Mouse (Mus musculus): ENCODE data around the gene Nup54. TPM values are rescaled to one million over a fixed set of nuclear protein-coding genes. Genes with fewer than 3 reads are reported as not detected.
A peak's percentile ranks its signal among the peaks of the same experiment; 100 is the strongest.

Gene Nup54
- 48.6 TPM for polyA plus RNA-seq (2021)

DNA sequence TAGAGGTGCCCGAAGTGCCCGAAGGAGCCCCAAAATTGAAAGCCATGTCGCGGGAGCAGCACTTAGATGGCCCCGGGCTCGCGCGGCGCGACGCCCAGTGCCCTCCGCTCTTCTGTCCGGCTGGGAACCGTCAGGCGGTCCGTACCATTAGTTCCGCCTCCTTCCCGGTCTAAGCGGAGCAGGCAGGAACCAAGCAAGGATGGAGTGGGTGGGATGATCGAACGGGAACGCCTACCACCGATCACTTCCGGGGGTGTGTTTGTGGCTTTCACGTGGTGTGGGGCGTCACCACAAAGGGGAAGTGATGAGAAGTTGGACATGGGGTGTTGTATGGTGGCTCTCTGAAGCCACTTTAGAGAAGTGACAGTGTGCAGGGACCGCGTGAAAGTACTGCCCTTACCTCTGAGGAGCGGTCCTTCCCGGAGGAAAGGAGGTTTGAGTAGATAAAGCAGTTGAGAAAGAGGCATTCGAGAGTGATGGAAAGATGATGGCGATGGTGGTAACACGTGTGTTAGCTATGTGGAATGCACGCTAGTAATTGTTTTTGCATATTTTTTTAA is at the start of gene Nup54:
Nup54 (minus strand) TSS at position 195 of the 560 bp plus-strand sequence.
- no peak for TF ChIP-seq CTCF (IDR thresholded peaks at IDR 0.05)
- POLR2A ChIA-PET = no interaction called here
- peak; percentile 87 for DNase-seq (ENCODE audit: low read depth, low spot score)
- CTCF ChIA-PET = no interaction called here
- no peaks in the 10 kb centered on the region for H3K27me3 ChIP-seq
- in situ Hi-C loops (cut with MboI; ENCODE audit: low pct_unique_long_range_greater_than_20kb) = no loop called here
- peak; percentile 97 for ATAC-seq

DNA sequence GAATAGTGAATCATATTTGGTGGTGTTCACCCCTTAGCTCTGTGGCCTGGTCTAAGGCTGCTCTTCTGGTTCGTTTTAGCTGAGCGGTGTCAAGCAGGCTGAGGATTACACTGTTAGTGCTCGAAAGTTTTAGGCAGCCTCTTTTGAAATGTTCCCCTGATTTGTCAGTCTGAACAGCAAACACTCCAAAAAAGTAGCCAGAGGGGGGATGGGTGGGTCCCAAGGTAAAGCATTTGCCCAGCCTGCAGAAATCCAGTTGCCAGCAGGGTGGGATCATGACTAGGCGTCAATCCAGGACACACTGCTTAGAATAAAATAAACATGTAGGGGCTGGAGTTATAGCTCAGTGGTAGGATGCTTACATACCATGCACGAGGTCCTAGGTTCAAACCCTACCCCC is 37.8 kb upstream of the Nup54 start:
- TF ChIP-seq CTCF (IDR thresholded peaks at IDR 0.05) = no peak
- no peaks in the 10 kb centered on the region for H3K27me3 ChIP-seq
- ChIA-PET POLR2A (interaction anchor here (0.9 to 2.3 kb wide), 2 partner anchors 14 to 21 kb away, joined by 4 to 5 read pairs; no protein-coding TSS in a partner anchor), CTCF (interaction anchor here (0.7 to 5.6 kb wide), 4 partner anchors 11 to 17 kb away, joined by 3 to 18 read pairs (median 6); no protein-coding TSS in a partner anchor)
- ATAC-seq (no peak), DNase-seq (ENCODE audit: low read depth, low spot score) (no peak)
- in situ Hi-C loops (cut with MboI; ENCODE audit: low pct_unique_long_range_greater_than_20kb) = no loop called here

DNA sequence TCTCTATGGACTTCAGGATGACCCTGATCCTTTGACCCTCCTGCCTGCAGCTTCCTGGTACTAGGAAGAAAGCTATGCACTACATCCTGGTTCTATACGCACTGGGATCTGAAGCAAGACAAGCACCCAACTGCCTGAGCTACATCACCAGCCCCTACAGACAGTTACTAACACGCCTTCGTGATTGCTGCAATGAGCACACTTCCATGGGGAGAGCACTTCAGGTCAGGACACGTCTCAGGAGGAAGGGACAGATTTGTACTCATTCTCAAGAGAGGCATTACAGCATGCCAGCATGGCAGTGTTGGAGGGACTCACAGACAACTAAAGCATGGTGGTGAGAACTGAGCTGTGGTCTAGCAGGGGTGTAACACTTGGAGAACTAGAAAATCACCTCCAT is 36.5 kb upstream of the Nup54 start:
- in situ Hi-C loops (cut with MboI; ENCODE audit: low pct_unique_long_range_greater_than_20kb) = no loop called here
- CTCF ChIA-PET = interaction anchor here (1.1 to 5.6 kb wide), 3 partner anchors 10 to 27 kb away, joined by 4 to 18 read pairs (median 7); no protein-coding TSS in a partner anchor
- no peaks in the 10 kb centered on the region for H3K27me3 ChIP-seq
- POLR2A ChIA-PET = no interaction called here
- DNase-seq (ENCODE audit: low read depth, low spot score) (no peak), ATAC-seq (no peak)
- no peak for TF ChIP-seq CTCF (IDR thresholded peaks at IDR 0.05)

DNA sequence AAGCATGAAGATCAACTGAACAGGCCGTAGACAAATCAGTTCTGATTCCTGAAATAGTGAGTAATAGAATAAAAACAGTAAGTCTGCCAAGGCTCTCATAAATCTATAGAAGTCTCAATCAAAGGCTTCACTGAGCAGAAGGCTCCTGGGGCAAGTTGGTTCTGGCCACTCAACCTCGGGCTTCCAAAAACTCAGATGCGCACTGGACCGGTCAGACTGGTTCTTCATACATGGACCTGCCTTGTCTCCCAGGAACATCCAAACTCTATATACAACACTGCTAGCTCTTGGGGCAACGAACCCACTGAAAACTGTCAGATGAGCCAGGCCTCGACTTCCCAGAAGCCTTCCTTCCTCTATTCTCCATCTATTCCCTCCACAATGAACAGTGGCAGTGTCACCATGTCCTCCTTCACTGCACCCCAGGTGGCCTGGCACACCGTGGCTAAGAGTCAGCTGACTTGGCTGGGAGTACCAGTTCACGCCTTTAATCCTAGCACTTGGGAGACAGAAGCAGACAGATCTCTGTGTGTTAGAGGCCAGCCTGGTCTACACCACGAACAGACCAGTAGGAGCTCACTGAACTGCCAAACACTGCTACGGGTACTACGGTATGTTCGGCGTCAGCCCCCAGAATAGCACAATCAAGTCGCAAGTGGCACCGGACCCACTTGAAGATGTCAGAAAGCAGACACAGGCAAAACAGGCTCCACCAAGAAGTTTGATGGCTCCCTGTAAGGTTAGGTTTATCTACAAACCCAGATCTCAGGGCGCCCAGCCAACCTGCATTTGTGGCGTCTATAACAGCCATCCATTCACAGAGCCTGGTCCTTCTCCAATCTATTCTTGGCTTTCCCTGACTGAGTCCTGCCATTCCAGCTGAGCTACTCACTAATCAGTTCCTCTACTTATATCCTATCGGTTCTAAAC is 34.4 kb upstream of the Nup54 start:
- ChIA-PET POLR2A (no interaction called here), CTCF (no interaction called here)
- H3K27me3 ChIP-seq = no peaks in the 10 kb centered on the region
- DNase-seq (ENCODE audit: low read depth, low spot score) (peak; percentile 48), ATAC-seq (no peak)
- in situ Hi-C loops (cut with MboI; ENCODE audit: low pct_unique_long_range_greater_than_20kb) = no loop called here
- TF ChIP-seq CTCF (IDR thresholded peaks at IDR 0.05) = no peak

DNA sequence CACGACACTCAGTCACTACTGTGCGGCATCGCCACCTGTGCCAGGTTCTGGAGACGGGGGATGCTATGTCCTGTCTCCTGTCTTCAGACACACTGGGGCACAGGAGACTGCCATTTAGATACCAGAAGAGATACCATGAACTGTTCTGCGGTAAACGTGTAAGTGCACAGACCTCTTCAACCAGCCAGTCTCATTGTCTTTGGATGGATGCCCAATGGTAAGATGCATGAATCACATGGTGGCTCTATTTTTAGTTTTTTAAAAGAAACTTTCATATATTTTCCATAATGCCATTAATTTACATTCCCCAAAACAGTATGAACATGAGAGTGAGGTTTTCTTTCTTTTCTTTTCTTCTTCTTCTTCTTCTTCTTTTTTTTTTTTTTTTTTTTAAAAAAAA is 33.2 kb upstream of the Nup54 start:
- TF ChIP-seq CTCF (IDR thresholded peaks at IDR 0.05) = no peak
- peak; percentile 65 for DNase-seq (ENCODE audit: low read depth, low spot score)
- in situ Hi-C loops (cut with MboI; ENCODE audit: low pct_unique_long_range_greater_than_20kb) = no loop called here
- ChIA-PET POLR2A (no interaction called here), CTCF (no interaction called here)
- peak; percentile 72 for ATAC-seq
- no peaks in the 10 kb centered on the region for H3K27me3 ChIP-seq

DNA sequence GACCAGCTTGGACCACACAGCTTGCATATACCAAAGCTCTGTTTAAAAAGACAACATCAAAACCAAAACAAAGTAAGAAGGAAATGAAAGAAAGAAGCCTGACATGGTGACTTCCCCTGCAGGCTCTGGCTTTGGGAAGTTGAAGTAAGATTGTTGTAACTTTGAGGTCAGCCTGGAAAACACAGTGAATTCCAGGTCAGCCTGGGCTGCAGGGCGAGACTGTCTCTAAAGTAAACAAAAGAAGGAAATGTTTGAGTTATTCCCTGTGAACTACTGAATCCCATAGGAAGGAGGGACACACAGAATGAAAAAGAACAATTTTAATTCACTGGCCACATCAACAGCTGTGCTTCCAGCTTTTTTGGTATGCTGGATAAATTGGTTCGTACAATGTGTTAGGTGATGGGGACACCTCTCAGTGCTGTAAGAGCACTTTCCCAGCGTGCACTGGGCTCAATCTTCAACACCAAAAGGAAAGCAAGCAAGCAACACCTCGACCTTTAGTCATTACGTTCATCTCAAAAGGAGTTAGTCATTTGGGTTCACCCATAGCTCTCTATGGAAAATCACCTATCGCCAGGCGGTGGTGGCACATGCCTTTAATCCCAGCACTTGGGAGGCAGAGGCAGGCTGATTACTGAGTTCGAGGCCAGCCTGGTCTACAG is 32.2 kb upstream of the Nup54 start:
- ChIA-PET POLR2A (no interaction called here), CTCF (interaction anchor here (1.9 kb wide), 1 partner anchor 39 kb away, joined by 5 read pairs; the partner anchor contains the start of gene Scarb2)
- no peaks in the 10 kb centered on the region for H3K27me3 ChIP-seq
- no peak for TF ChIP-seq CTCF (IDR thresholded peaks at IDR 0.05)
- ATAC-seq = no peak
- in situ Hi-C loops (cut with MboI; ENCODE audit: low pct_unique_long_range_greater_than_20kb) = no loop called here
- no peak for DNase-seq (ENCODE audit: low read depth, low spot score)

DNA sequence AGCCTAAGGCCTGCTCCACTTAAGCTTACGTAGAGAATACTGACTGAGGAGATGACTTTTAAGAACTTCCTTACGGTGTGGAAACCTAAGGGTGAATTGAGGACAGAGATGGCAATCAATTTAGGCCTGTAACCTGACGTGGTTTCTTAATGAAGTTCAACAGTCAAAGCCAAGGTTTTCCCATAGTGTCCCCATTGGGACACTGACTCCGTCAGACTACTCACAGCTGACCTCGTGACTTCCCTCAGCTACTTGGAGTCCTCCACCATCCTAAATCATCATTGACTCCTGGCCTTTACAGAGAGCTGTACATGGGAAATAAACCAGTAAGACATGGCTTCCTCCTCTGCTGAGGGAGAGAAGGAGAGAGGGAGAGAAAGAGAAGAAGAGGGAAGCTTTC is 30.5 kb upstream of the Nup54 start:
- in situ Hi-C loops (cut with MboI; ENCODE audit: low pct_unique_long_range_greater_than_20kb) = no loop called here
- ATAC-seq = no peak
- TF ChIP-seq CTCF (IDR thresholded peaks at IDR 0.05) = no peak
- no peaks in the 10 kb centered on the region for H3K27me3 ChIP-seq
- no peak for DNase-seq (ENCODE audit: low read depth, low spot score)
- POLR2A ChIA-PET = no interaction called here
- CTCF ChIA-PET = interaction anchor here (1.9 kb wide), 1 partner anchor 41 kb away, joined by 5 read pairs; the partner anchor contains the start of gene Scarb2

DNA sequence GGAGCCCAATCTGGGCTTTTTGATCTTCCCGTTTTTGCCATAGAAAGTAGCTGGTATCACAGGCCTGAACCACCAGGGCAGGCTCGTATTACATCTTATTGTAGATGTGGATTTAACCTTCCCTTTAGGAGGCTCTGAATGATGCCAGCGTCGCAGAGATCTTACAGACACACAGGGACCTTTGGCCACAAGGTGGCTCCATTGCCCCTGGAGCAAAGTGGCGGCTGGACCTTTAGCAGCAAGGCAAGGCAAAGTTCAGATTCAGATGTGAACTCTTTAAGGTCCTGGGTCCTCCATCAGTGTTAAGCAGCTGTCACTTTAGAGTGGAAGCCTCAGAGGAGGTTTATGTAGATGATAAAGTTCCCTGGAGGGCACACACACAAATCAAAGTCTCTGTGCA is 26.3 kb upstream of the Nup54 start:
- peak; percentile 92 for TF ChIP-seq CTCF (IDR thresholded peaks at IDR 0.05)
- peak; percentile 60 for ATAC-seq

DNA sequence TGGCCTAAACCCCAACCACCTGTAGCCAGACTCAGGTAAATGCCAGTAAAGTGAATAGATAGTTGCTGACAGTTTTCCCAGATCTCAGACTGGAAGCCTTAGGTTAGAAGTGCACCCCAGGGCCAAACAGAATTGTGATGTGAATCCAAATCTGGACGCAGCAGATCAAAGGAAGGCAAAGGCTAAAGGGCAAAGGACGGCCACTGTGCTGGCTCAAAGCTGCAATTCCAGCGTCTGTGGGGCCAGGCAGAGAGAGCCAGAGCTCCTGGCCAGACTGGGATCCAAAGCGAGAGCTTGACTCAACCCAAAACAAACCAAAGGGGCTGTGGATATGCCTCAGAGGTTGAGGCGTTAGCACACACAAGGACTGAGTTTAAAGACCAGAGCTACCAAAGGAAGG is 23.7 kb upstream of the Nup54 start:
- POLR2A ChIA-PET = no interaction called here
- DNase-seq (ENCODE audit: low read depth, low spot score) (no peak), ATAC-seq (no peak)
- no peak for TF ChIP-seq CTCF (IDR thresholded peaks at IDR 0.05)
- in situ Hi-C loops (cut with MboI; ENCODE audit: low pct_unique_long_range_greater_than_20kb) = no loop called here
- H3K27me3 ChIP-seq = no peaks in the 10 kb centered on the region
- CTCF ChIA-PET = no interaction called here

More for the DNA sequence above, 26.3 kb upstream of the Nup54 start:
- in situ Hi-C loops (cut with MboI; ENCODE audit: low pct_unique_long_range_greater_than_20kb) = loop anchor here (5.0 kb wide), 2 partner anchors 46 to 196 kb away; partner anchors contain the start of gene Scarb2
- ChIA-PET POLR2A (no interaction called here), CTCF (interaction anchor here (0.7 to 3.1 kb wide), 23 partner anchors 9 to 198 kb away, joined by 3 to 26 read pairs (median 4); partner anchors contain the start of genes Scarb2 and Stbd1)
- no peaks in the 10 kb centered on the region for H3K27me3 ChIP-seq
- no peak for DNase-seq (ENCODE audit: low read depth, low spot score)

DNA sequence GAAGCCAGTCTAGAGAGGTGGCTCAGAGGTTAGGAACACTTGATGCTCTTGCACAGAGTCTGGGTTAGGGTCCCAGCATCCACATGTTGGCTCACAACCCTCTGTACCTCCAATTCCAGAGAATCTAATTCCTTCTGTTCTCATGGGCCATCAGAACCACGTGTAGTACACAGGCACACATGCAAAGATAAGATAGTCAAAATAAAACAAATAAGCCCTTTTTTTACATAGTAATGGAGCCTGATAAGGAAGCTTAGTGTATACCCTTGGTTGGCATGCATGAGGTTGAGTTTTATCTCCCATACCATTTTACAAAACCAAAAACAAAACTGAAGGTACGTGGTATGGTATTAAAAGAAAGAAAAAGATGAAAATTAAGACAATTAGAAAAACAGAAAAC is 22.4 kb upstream of the Nup54 start:
- H3K27me3 ChIP-seq = no peaks in the 10 kb centered on the region
- ATAC-seq = no peak
- POLR2A ChIA-PET = no interaction called here
- TF ChIP-seq CTCF (IDR thresholded peaks at IDR 0.05) = no peak
- in situ Hi-C loops (cut with MboI; ENCODE audit: low pct_unique_long_range_greater_than_20kb) = no loop called here
- CTCF ChIA-PET = no interaction called here
- DNase-seq (ENCODE audit: low read depth, low spot score) = no peak

All from Patski (cell line).